Mouse (Mus musculus) kidney, adult 18-20 months (tissue): Measurements from ENCODE around the gene Zfp706.

Experiments
- DNase-seq: peaks from one replicate; pipeline ENCODE4 v3.0.0; 2021

The Zfp706 gene

DNA sequence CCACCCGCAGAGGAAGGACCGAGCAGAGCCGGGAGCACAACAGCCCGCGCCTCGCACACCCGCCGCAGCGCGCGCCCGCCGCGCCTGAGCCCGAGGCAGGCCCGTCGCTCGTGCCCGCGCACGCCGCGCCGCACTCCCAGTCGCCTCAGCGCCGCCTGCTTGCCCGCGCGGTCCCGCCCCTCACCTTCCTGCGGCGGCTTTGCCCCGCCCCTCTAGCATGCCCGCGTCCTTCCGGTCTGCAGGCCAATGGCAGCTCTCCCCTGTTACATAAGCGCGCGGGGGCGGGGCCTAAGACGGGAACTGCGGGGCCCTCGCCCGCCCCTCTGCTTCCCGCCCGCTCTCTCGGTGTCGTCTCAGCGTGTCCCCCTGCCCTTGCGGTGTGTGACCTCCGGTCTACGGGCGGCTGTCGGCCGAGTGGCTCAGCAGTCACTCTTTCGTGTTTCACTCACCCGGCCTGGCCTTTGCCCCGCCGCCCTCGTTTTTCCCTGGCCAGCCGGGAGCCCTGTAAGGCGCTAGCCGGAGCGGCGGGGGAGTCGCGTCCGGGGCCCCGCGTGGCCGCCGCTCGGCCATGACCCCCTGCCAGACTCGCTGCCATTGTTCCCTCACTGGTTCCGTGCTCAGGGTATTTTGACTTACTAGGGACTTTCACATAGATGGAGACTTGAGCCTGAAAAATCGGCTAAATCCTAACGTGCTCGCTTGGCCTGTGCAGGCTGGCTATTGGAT is at the start of gene Zfp706:
Gene Zfp706 (minus strand): TSS at position 541 of the 726 bp plus-strand sequence.
- DNase-seq, result peak; percentile 99

DNA sequence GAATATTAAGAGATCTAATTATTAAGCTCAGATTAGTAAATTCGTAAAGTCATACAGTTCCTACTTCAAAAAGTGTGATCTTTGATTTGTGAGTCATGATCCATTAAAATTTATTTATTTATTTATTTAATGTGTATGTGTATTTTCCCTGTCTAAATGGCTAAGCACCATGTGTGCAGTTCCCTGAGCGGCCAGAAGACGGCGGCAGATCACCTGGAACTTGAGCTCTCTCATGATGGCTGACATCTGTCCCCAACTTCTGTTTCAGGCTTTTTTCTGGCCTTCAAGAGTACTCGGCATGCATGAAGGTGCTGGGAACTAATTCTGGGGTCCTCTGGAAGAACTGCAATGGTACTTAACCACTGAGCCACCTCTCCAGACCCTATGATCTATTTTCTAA is 47.0 kb upstream of the Zfp706 start:
- no peak for DNase-seq

DNA sequence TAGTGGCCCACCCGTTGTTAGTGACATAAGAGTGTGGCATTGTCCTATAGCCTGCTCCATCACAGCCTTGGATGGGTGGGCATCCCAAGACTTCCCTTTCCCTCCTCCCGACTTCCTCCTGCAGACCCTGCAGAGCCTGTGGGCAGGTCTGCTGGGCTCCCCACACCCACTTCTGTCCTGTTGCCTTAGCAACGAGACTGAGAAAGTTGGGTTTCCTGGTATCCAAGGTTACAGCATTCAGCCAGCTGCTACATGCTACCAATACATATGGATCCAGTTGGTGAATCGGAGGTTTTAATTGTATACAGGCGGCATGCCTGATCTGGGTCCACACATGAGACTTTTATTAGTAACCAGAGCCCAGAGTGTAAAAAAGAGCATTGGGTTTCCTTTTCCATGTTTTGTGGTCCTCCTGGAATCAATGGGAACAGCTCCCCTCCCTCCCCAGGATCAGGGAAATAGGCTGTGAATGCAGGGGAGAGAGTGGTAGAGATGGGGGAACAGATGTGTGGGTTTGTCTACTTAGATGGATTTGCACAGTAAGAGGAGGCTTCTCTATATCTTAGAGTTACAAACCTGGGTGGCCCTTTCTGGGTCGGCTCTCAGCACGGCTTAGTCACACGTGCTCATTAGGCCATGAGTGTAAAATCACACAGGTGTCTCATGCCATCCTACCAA is 45.7 kb upstream of the Zfp706 start:
- no peak for DNase-seq

DNA sequence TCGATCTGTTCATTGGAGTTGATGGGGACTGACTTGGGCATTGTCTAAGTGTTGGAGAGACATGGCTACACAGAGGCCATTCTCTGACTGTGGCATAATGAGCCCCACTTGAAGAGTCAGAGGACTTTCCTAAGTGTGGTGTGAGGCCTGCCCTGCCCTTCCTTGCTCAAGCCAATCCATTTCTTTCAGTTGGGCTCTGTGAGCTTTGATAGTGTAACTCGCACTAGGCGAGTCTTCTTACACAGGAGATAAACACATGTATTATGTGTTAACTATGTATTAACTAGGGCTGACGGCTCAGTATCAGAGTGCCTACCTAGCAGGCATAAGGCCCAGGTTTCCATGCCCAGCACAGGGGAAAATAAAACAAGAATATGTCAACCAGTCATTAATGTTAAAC is 39.8 kb upstream of the Zfp706 start:
- DNase-seq, result no peak

DNA sequence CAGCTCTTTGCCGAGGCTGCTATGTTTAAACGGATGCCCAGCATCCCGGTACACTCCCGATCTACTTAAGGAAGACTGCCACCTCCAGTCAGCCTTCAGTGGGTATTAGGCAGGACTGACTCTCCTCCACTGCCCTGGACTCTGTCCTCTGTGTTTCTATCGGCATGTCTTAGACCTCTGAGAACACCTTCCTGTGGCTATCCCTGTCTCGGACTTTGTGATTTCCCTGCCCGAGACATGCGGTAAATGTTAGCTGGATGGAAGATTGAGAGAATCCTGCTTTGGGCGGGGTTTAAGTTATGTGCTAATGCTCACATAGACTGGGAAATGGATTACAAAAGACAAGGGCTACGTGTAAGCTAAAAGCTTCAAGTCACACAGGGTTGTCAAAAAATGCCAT is 39.0 kb upstream of the Zfp706 start:
- DNase-seq, result peak; percentile 5

DNA sequence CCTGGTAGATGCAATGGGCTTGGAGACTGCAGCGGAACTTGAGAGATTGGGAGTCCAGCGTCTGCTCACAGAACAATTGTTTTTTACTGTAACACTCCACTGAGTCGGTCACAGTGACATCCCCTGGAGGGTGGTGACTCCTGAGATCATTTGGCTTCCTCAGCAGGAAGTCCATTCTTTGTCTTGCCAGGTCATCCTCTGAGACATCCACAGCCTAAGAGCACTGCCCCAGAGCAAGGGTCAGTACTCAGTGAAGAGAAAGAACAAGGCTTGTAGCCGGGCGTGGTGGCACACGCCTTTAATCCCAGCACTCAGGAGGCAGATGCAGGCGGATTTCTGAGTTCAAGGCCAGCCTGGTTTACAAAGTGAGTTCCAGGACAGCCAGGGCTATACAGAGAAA is 38.6 kb upstream of the Zfp706 start:
- peak; percentile 36 for DNase-seq

DNA sequence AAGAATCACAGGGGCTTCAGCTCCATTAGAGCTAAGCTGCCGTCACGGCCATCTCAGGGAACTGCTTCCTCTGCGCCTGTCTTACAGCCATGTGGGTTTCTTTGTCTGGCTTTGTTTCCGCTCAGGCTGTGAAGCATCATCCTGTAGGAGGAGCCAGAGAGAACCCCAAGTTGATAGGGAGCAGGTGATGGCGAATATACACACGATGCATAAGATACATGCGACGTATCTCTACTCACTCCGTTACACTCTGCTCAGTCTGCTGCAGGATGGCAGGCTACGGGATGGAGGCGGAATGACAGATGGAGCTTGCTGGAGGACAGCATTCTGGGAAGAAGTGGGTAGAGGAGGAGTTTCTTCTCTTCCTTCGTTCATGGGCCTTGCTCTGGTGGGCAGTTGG is 37.9 kb upstream of the Zfp706 start:
- no peak for DNase-seq

DNA sequence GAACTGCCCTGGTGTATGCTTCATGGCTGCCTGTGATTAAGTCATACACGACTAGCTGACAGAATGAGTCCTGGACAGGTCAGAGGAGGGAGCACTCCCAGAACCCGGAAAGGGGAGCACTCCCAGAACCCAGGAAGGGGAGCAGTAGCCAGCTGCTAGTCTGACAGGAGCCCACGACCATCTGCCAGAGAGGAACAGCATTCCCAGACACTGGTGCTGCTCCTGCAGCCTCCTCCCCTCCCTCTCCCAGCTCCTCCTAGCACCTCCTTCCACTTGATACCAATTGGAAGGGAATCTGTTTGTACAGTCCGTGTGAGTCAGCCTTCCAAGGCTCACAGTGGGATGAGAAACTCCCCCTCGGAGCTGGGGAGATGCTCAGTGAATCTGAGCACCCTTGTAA is 35.0 kb upstream of the Zfp706 start:
- no peak for DNase-seq

DNA sequence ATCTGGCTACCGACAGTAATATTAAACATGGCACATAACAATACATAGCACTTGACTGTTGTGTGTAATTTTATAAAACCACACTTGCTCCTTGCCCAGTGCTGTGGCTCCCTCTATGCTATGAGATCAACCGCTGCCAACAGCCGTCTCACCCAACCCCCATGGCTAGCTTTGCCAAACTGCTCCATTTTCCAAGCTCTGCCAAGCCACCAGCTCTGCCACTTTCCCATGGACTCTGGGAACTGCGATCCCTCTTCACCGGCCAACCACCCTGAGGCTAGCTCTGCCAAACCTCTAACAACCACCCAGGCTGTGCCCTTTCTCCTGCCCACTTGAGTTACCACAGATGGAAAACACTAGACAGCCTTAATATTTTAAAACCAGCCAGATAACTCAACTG is 33.6 kb upstream of the Zfp706 start:
- peak; percentile 73 for DNase-seq

DNA sequence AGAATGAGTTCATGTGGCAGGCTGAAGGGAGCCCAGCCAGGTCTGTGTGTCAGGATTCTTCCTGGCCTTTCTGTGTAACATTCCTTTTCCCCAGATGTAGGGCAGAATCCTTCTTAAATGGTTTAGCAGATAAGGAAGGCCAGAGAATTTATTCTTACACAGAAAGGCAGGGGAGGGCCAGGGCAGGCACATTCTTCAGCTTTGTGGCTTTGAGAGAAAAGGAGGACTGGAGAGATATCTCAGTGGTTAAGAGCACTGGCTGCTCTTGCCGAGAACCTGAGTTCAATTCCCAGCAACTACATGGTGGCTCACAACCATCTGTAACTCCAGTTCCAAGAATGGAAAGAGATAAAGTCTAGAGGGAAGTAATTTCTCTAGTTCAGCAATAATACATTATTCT is 31.1 kb upstream of the Zfp706 start:
- DNase-seq, result no peak

DNA sequence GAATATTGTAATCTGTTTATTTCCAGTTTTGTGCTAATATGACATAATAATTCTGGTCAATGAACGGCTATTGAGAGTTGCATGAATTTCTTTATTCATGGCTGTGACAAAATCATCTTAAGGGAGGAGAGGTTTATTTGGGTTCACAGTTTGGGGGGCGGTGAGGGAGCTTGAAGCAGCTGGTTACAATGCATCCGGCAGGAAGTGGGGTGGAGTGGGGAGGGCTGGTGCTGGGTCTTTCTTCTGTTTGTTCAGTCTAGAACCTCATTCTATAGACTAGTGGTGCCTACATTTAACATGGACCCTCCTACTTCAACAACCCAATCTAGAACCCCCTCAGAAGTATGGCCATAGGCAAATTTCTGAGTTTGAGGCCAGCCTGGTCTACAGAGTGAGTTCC is 30.1 kb upstream of the Zfp706 start:
- DNase-seq, result no peak

DNA sequence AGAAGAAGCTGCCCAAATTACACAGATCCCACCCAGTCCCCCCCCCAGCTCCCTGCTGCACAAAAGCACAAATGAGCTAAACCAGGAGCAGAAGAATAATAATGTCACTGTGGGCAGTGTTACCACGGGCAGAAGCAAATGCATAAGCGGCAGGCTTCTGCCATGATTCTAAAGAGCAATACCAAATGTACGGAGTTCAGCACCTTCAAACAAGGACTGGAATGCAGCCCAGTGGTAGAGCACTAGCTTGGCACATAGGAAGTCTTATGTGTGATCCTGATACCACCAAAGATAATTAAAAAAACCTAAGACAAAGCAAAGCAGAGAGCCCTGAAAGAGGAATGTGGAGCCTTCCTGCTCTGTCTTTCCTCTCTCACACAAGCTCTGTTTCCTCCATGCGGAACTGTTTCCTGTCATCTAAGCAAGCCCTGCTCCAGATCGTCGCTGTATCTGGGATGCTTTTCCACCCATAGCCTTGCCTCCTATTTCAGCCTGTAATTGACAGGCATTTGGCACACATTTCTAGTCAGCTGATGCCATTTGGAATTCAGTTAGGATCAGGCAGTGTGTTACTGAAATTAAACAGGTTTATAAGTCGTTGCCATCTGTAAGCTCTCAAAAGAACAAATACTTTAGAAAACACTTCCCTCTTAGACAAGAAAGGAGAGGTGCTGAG is 29.0 kb upstream of the Zfp706 start:
- DNase-seq, result peak; percentile 37

DNA sequence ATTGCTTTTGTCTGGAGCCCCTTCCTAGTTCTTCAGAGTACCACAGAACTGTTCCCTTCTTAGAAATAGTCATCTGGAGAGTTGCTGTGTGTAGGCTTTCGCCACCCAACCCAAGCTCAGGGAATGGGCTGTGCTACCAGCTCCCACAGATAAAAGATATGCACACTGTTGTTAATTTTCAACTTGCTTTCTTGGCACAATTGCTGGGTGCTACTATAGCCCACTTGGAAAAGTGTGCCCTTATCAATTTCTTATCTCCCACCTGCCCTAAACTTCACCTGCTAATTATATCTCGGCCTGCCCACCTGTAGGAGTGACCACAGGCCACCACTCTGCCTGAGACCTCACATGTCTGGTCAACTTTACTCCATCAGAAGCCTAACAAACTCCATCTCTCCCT is 26.6 kb upstream of the Zfp706 start:
- DNase-seq, result no peak

DNA sequence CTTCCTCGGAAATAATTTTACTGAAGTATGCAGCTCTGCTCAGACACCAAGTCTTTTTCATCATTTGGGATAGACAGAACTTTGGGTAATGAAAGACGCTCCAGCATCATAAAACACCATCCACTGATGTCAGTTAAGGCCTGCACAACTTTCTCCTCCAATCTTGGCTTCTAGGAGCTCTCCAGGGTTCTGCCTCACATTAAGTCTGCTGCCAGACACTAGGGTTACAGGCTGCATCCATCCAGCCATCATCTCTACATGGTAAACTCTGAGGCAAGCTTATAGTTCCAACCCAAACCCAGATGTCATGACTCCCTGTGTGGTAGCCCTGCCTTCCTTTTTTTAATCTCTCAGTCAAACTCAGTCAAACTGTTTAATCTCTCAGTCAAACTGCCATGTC is 25.9 kb upstream of the Zfp706 start:
- no peak for DNase-seq

DNA sequence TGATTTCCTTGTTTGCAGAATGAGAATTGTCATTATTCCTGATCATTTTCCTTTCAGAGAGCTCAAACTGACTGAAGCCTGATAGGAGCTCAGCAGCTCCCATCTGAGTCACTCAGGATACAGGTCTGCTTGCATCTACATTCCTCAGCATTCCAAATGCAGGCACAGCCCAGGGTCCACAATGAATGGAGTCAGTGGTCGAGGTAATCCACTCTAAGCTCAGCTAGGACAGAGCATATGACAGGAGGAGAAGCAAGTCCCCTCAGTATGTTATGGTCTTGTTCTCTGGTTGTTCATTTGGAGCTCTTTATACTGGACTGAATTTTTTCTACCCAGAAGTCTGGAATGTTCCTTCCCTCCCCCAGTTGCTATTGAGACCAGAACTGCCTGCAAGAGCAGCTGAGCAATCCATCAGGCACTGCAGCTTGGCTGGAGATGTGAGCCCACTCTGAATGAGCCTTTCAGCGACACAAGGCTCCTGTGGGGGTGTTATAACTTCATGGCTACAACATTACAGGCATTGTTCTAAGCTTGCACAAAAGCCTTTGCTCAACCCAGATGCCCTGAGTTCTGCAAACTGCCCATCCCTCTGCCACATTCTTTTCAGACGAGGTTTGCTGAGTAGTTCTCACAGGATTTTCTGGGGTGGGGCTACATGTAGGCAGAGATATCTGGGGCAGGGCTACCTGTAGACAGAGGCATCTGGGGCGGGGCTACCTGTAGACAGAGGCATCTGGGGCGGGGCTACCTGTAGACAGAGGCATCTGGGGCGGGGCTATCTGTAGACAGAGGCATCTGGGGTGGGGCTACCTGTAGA is 24.0 kb upstream of the Zfp706 start:
- DNase-seq, result no peak

DNA sequence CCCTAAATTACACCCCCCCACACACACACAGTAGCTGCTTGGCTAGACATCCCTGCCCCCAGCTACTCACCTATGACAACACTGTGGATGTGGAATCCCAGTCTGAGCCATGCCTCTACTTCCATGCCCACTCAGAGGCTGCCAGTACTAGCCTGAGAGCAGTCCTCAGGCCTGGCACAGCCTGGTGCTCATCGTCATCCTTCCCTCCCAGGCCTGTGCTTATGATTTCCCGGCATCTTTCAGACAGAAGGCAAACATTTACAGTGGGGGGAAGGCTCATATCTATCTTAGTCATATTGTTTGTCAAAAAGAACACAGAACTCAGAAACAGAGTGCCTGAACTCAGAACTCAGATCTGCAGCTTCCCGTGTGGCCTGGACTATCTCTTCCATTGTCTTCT is 23.4 kb upstream of the Zfp706 start:
- DNase-seq, result no peak

DNA sequence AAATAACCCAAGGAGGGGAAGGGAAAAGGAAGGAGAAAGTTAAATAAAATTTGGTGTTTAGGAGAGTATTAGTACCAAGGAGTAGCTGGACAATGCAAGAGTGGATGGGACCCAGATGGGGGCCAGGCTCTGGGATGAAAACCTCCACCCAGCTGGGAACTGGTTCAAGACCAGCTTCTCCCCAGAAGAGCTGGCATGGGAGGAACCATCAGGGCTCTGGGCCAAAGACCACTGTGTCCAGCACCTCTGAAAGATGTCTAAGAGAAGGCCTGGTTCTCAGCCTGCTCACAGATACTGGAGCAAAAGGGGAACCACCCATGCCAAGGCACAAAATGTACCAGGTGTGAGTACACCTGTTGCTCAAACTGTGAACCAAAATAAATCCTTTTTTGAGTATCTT is 20.4 kb upstream of the Zfp706 start:
- DNase-seq, result no peak

DNA sequence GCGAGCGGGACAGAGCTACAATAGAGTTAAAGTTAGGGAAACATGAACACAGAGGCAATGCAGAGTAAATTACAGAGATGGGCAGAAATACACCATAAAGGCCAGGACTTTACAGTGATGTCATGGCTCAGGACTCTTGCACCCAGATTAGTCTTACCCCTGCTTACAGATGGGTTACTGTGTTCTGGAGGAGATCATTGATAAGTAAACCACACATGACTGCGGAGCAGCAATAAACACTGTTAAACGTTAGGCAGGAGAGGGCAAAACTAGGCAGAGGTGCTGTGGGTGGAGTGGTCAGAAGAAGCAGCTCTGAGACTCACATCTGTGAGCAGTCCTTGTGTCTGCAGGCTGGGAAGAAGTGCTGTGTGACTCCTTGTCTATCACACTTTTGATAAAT is 18.9 kb upstream of the Zfp706 start:
- DNase-seq, result no peak

DNA sequence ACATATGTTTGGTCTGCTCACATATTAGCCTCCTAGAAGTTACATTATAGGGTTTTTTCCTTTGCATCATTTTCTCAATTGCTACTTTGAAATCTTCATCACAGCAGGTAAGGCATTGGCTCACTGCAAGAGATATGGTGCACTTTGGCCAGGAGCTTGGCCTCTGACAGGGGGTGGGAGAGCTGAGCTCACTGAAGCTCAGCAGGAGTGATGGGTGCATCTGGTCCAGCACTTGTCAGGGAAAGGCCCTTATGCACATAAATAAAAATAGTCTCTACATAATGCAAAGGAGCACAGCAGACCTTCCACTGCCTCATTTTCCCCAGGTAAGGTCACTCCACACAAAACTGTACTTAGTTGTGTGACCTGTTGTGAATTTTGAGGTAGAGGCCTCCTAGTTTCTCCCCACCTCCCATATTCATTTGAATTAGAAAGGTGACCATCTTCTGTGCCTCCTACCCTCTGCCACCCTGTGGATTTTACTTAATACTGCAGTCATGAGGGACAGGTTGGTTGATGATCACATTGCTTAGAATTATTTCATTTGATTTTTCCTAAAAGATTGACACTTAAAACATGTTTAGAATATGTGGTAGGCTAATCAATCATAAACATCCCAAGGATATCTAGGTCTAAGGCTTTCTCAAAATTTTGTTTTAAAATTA is 13.1 kb upstream of the Zfp706 start:
- DNase-seq, result no peak

DNA sequence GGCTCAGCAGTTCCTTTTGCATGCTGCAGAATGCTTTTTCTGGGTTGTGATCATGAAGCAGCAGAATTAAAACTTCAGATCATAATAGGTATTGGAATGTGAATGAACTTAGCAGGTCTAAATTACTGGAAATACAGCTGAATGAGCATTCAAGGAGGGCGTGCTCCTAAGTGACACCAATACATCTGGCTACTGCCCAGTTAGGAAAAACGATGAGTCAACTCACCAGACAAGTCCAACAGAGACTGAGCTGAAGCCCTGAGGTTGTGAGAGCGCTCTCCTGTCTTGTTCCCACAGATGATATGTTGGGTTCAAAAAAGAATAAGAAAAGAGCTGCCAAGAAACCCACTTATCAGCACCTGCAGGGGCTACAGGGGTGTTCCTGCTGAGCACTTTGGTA is 11.9 kb upstream of the Zfp706 start:
- no peak for DNase-seq

DNA sequence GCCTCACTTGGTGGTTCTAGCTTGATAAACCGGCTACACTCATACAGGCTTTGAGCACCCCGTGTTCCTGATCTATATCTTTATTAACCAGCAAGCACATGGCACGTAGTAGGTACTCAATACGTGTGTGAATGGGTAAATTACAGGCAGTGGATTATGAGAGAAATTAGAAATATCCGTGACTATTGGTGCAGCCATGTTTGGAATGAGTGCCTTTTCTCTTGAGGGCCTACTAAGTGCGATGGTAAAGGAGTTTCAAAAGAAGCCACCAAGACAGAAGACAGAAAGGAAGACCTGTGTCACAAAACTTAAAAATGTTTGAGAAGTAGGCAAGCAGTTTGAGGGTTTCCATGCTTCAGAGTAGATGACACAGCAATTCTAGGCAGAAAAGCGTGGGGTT is 4.3 kb upstream of the Zfp706 start:
- no peak for DNase-seq

DNA sequence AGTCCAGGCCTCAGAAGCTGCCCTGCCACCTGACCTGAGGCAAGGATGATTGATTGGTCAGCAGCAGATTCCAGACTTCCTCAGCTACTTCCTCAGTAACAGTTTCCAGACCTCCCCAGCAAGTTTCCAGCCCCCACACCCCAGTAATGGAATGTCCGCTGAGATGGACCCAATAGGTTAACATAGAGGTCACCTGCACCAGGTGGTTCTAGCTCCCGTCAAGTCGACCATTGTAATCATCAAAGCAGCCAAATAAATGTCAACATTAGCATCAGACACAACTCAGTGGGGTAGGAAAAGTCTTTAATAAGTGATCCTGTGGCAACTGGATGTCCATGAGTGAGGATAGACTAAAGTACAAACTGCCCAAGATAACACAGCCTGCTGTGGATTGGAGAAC is 3.7 kb upstream of the Zfp706 start:
- DNase-seq, result no peak

DNA sequence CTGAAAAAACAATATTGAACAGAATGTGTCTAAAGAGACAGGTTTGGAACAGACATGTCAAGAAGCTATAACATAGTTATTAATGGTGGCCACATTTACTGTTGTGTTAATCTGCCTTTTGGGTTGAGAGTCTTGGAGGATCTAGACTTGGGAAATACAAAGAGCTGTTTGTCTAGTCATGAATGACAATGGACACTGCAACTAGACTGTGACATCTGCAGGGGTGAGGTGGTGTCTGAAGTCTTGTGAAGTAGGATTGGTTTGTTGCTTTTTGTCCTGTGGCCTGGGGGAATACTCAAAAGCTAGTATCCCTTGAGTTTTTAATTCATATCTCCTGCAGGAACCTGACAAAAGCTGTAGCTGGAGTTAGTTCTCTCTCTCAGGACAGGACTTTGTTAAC is 973 bp upstream of the Zfp706 start:
- no peak for DNase-seq
